Mouse (Mus musculus): ENCODE measurements at regions not wholly inside any gene's neighbourhood (a gene's known extent, or its start where the extent isn't known, plus 50 kb on each side); places are given as distances from the start of the nearest gene placed in this dataset.
"Not testable (repeated sequence)": the region's sequence is repeated elsewhere in the genome, so short reads cannot be mapped to it uniquely, and the experiment has no call there.

- H3K4me3 ChIP-seq (ENCODE audit: low read depth, low read length); H3K9ac ChIP-seq (replicated peaks; ENCODE audit: low read length); H3K27ac ChIP-seq (replicated peaks; ENCODE audit: low read depth, low read length); ATAC-seq (replicated peaks; ENCODE audit: insufficient number of reproducible peaks, low FRiP score, low TSS enrichment, low read depth); H3K9me3 ChIP-seq (replicated peaks; ENCODE audit: control insufficient read depth, low read length); H3K4me2 ChIP-seq (ENCODE audit: low read depth, low read length); H3K27me3 ChIP-seq (ENCODE audit: control insufficient read depth, insufficient read depth, low read length); DNase-seq (ENCODE audit: low spot score); H3K4me1 ChIP-seq (ENCODE audit: control insufficient read depth, insufficient read depth, low read length); H3K36me3 ChIP-seq (replicated peaks; ENCODE audit: control insufficient read depth, insufficient read depth, low read depth, low read length): not testable (repeated sequence)
- 83% methylated on average over 1 of the region's 2 CpGs for WGBS
These were observed 204.0 kb downstream of the Gm31371 start for GRCm38 (mm10) chr8:20107154-20107553.

DNA sequence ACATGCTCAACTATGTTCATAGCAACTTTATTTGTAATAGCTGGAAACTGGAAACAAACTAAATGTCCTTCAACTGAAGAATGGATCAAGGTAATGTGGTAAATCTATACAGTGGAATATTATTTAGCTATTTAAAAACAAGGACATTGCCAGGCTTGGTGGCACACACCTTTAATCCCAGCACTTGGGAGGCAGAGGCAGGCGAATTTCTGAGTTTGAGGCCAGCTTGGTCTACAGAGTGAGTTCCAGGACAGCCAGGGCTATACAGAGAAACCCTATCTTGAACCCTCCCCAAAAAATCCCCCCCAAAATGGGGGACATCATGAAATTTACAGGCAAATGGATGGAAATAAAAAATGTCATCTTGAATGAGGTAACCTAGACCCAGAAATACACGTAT lies 213.6 kb downstream of the Gm31371 start:
- H3K4me1 ChIP-seq (ENCODE audit: control insufficient read depth, insufficient read depth, low read length); H3K27me3 ChIP-seq (ENCODE audit: control insufficient read depth, insufficient read depth, low read length); ATAC-seq (replicated peaks; ENCODE audit: insufficient number of reproducible peaks, low FRiP score, low TSS enrichment, low read depth); DNase-seq (ENCODE audit: low spot score); H3K36me3 ChIP-seq (replicated peaks; ENCODE audit: control insufficient read depth, insufficient read depth, low read depth, low read length); H3K9ac ChIP-seq (replicated peaks; ENCODE audit: low read length); H3K27ac ChIP-seq (replicated peaks; ENCODE audit: low read depth, low read length); H3K9me3 ChIP-seq (replicated peaks; ENCODE audit: control insufficient read depth, low read length); H3K4me2 ChIP-seq (ENCODE audit: low read depth, low read length); H3K4me3 ChIP-seq (ENCODE audit: low read depth, low read length): not testable (repeated sequence)
- WGBS: 81% methylated on average over 2 of the region's 2 CpGs

GRCm38 (mm10) chr8:20119581-20119980 lies 216.4 kb downstream of the Gm31371 start:
- not testable (repeated sequence) for H3K27ac ChIP-seq (replicated peaks; ENCODE audit: low read depth, low read length); ATAC-seq (replicated peaks; ENCODE audit: insufficient number of reproducible peaks, low FRiP score, low TSS enrichment, low read depth); DNase-seq (ENCODE audit: low spot score); H3K9ac ChIP-seq (replicated peaks; ENCODE audit: low read length); H3K4me1 ChIP-seq (ENCODE audit: control insufficient read depth, insufficient read depth, low read length); H3K36me3 ChIP-seq (replicated peaks; ENCODE audit: control insufficient read depth, insufficient read depth, low read depth, low read length); H3K4me2 ChIP-seq (ENCODE audit: low read depth, low read length); H3K9me3 ChIP-seq (replicated peaks; ENCODE audit: control insufficient read depth, low read length); H3K27me3 ChIP-seq (ENCODE audit: control insufficient read depth, insufficient read depth, low read length); H3K4me3 ChIP-seq (ENCODE audit: low read depth, low read length)
- WGBS: 78% methylated on average over 4 of the region's 4 CpGs

GRCm38 (mm10) chr8:20120186-20120585 lies 217.0 kb downstream of the Gm31371 start:
- not testable (repeated sequence) for ATAC-seq (replicated peaks; ENCODE audit: insufficient number of reproducible peaks, low FRiP score, low TSS enrichment, low read depth)

GRCm38 (mm10) chr8:20121391-20121909 lies 218.3 kb downstream of the Gm31371 start:
- H3K4me1 ChIP-seq (ENCODE audit: control insufficient read depth, insufficient read depth, low read length); ATAC-seq (replicated peaks; ENCODE audit: insufficient number of reproducible peaks, low FRiP score, low TSS enrichment, low read depth); H3K9ac ChIP-seq (replicated peaks; ENCODE audit: low read length); H3K27ac ChIP-seq (replicated peaks; ENCODE audit: low read depth, low read length); H3K4me3 ChIP-seq (ENCODE audit: low read depth, low read length); H3K4me2 ChIP-seq (ENCODE audit: low read depth, low read length); H3K9me3 ChIP-seq (replicated peaks; ENCODE audit: control insufficient read depth, low read length); H3K36me3 ChIP-seq (replicated peaks; ENCODE audit: control insufficient read depth, insufficient read depth, low read depth, low read length); H3K27me3 ChIP-seq (ENCODE audit: control insufficient read depth, insufficient read depth, low read length): not testable (repeated sequence)
- peak; percentile 0 for DNase-seq (ENCODE audit: low spot score)
- WGBS: 92% methylated on average over 9 of the region's 11 CpGs

More at GRCm38 (mm10) chr8:20120186-20120585, 217.0 kb downstream of the Gm31371 start:
- not testable (repeated sequence) for H3K4me2 ChIP-seq (ENCODE audit: low read depth, low read length); H3K27me3 ChIP-seq (ENCODE audit: control insufficient read depth, insufficient read depth, low read length); DNase-seq (ENCODE audit: low spot score); H3K4me1 ChIP-seq (ENCODE audit: control insufficient read depth, insufficient read depth, low read length); H3K4me3 ChIP-seq (ENCODE audit: low read depth, low read length); H3K27ac ChIP-seq (replicated peaks; ENCODE audit: low read depth, low read length); H3K9me3 ChIP-seq (replicated peaks; ENCODE audit: control insufficient read depth, low read length); H3K36me3 ChIP-seq (replicated peaks; ENCODE audit: control insufficient read depth, insufficient read depth, low read depth, low read length); H3K9ac ChIP-seq (replicated peaks; ENCODE audit: low read length)
- 93% methylated on average over 2 of the region's 2 CpGs for WGBS

- H3K9ac ChIP-seq (replicated peaks; ENCODE audit: low read length): peak overlapping the region; percentile 83
- 14% methylated on average over 53 of the region's 72 CpGs for WGBS
- not testable (repeated sequence) for H3K4me1 ChIP-seq (ENCODE audit: control insufficient read depth, insufficient read depth, low read length); H3K9me3 ChIP-seq (replicated peaks; ENCODE audit: control insufficient read depth, low read length); H3K27ac ChIP-seq (replicated peaks; ENCODE audit: low read depth, low read length); H3K36me3 ChIP-seq (replicated peaks; ENCODE audit: control insufficient read depth, insufficient read depth, low read depth, low read length); H3K4me2 ChIP-seq (ENCODE audit: low read depth, low read length); H3K27me3 ChIP-seq (ENCODE audit: control insufficient read depth, insufficient read depth, low read length)
- peak overlapping the region; percentile 50 for H3K4me3 ChIP-seq (ENCODE audit: low read depth, low read length)
- ATAC-seq (replicated peaks; ENCODE audit: insufficient number of reproducible peaks, low FRiP score, low TSS enrichment, low read depth) (peak; percentile 99), DNase-seq (ENCODE audit: low spot score) (peak; percentile 94)
These were observed 219.1 kb downstream of the Gm31371 start for GRCm38 (mm10) chr8:20122067-20122925.

DNA sequence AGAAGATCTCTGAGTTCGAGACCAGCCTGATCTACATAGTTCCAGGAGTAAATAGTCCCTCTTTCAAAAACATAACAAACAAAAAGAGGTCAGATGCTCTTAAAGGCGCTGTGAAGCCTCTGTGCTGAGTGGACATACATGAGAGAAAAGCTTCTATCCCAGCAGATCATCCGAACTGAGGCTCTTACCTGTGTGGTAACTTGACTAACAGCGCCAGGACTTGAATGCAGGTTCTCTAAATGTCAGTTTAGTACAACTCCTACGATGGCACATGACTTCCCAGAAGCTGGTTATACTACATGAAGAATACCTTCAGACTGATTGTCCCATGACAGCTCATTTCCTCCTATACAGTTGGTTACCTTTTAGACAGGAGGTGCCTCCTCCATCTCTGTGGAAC lies 220.4 kb downstream of the Gm31371 start:
- not testable (repeated sequence) for H3K27ac ChIP-seq (replicated peaks; ENCODE audit: low read depth, low read length); H3K36me3 ChIP-seq (replicated peaks; ENCODE audit: control insufficient read depth, insufficient read depth, low read depth, low read length); H3K9me3 ChIP-seq (replicated peaks; ENCODE audit: control insufficient read depth, low read length); H3K9ac ChIP-seq (replicated peaks; ENCODE audit: low read length); H3K4me1 ChIP-seq (ENCODE audit: control insufficient read depth, insufficient read depth, low read length); H3K4me2 ChIP-seq (ENCODE audit: low read depth, low read length); ATAC-seq (replicated peaks; ENCODE audit: insufficient number of reproducible peaks, low FRiP score, low TSS enrichment, low read depth); H3K4me3 ChIP-seq (ENCODE audit: low read depth, low read length); H3K27me3 ChIP-seq (ENCODE audit: control insufficient read depth, insufficient read depth, low read length); DNase-seq (ENCODE audit: low spot score)
- 91% methylated on average over 5 of the region's 5 CpGs for WGBS

DNA sequence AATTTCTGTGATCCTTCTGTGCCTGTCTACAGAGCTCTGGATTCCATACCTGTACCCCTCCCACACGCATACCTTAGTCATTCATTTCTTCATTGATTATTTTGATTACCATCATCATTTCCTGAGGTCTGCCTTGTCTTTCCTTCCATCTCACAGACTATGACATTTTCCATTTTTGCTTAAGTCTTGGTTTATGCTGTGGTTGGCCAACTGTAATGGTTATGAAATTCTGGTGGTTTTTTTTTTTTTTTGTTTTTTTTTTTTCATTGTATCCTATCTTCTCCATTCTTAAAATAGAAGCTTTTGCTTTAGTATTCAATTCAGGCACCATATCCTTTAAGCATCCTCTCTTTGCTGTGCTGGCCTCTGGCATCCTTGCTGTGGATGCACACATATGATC lies 227.4 kb downstream of the Gm15319 start:
- H3K36me3 ChIP-seq (replicated peaks; ENCODE audit: control insufficient read depth, insufficient read depth, low read depth, low read length); H3K9me3 ChIP-seq (replicated peaks; ENCODE audit: control insufficient read depth, low read length); DNase-seq (ENCODE audit: low spot score); H3K27me3 ChIP-seq (ENCODE audit: control insufficient read depth, insufficient read depth, low read length); H3K4me2 ChIP-seq (ENCODE audit: low read depth, low read length); H3K27ac ChIP-seq (replicated peaks; ENCODE audit: low read depth, low read length); H3K4me1 ChIP-seq (ENCODE audit: control insufficient read depth, insufficient read depth, low read length); H3K4me3 ChIP-seq (ENCODE audit: low read depth, low read length); ATAC-seq (replicated peaks; ENCODE audit: insufficient number of reproducible peaks, low FRiP score, low TSS enrichment, low read depth); H3K9ac ChIP-seq (replicated peaks; ENCODE audit: low read length): not testable (repeated sequence)
- no CpG with 5 or more reads among the region's 1 CpGs for WGBS

Measured in embryonic facial prominence, embryonic 11.5 days (tissue).